Mouse (Mus musculus): Measurements from ENCODE around the gene Arr3. TPM values are rescaled to one million over a fixed set of nuclear protein-coding genes. Genes with fewer than 3 reads are reported as not detected.

Arr3 gene
- total RNA-seq (2014; rRNA removed) (not detected in 2 replicates), polyA plus RNA-seq (2015; fragmentation: Nextera tagmentation; extraction: Ambion mirVana) (0.19 TPM in 1 of 2 replicates, not detected in the other)

GRCm38 (mm10) chrX:100605314-100605713 is at the start of gene Arr3:
TSS of gene Arr3 (plus strand) at chrX:100605497.
- H3K9me3 ChIP-seq (ENCODE audit: low read length), result no peaks in the 10 kb centered on the region
- no peak within 1 kb of the TSS for H3K4me3 ChIP-seq (ENCODE audit: low read length)
- no peak within 1 kb of the TSS for H3K27ac ChIP-seq
- H3K4me2 ChIP-seq (ENCODE audit: low read depth, low read length), result no peak within 1 kb of the TSS
- no peak for TF ChIP-seq CTCF (IDR thresholded peaks at IDR 0.05; ENCODE audit: low read depth)
- H3K9ac ChIP-seq (replicated peaks; ENCODE audit: low read length), result no peak within 1 kb of the TSS
- 65% methylated on average over 1 of the region's 1 CpGs for WGBS
- H3K36me3 ChIP-seq (ENCODE audit: insufficient read depth, low read length), result no peaks in the 10 kb centered on the region
- no peak for DNase-seq (ENCODE audit: low spot score)
- ATAC-seq, result no peak
- no peaks in the 10 kb centered on the region for H3K4me1 ChIP-seq (ENCODE audit: insufficient read depth, low read length)
- no peaks in the 10 kb centered on the region for H3K27me3 ChIP-seq (ENCODE audit: insufficient read depth, low read length)

DNA sequence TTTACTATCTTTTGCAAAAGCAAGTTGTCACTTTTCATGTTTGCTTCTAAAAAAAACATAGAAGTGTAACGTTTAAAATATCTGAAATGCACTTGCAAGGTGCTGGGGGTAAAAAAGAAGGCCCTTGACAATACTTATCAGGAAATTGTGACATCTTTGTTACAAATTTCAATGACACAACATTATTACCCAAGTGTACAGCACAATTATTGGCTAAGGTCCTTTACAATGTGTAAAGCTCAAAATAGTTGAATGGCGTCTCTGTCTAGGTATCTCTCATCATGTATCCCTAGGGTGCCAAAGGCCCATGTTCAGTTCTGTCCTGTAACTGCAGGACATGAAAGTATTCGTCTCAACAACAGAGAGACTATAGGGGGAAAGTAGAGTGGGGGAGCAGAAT is 49.3 kb upstream of the Arr3 start:
- Histone ChIP-seq H3K9ac (replicated peaks; ENCODE audit: low read length) (no peak overlapping the region), H3K36me3 (ENCODE audit: insufficient read depth, low read length) (no peaks in the 10 kb centered on the region), H3K9me3 (ENCODE audit: low read length) (no peaks in the 10 kb centered on the region), H3K4me2 (ENCODE audit: low read depth, low read length) (no peak overlapping the region), H3K4me1 (ENCODE audit: insufficient read depth, low read length) (no peaks in the 10 kb centered on the region), H3K4me3 (ENCODE audit: low read length) (no peak overlapping the region), H3K27me3 (ENCODE audit: insufficient read depth, low read length) (no peaks in the 10 kb centered on the region), H3K27ac (no peak overlapping the region)
- 81% methylated on average over 3 of the region's 3 CpGs for WGBS
- DNase-seq (ENCODE audit: low spot score), result no peak
- TF ChIP-seq CTCF (IDR thresholded peaks at IDR 0.05; ENCODE audit: low read depth), result no peak
- ATAC-seq, result no peak

- no peaks in the 10 kb centered on the region for H3K4me1 ChIP-seq (ENCODE audit: insufficient read depth, low read length)
- DNase-seq (ENCODE audit: low spot score) (no peak), ATAC-seq (no peak)
- H3K4me2 ChIP-seq (ENCODE audit: low read depth, low read length), result no peak overlapping the region
- H3K27me3 ChIP-seq (ENCODE audit: insufficient read depth, low read length), result no peaks in the 10 kb centered on the region
- no peaks in the 10 kb centered on the region for H3K36me3 ChIP-seq (ENCODE audit: insufficient read depth, low read length)
- no peaks in the 10 kb centered on the region for H3K9me3 ChIP-seq (ENCODE audit: low read length)
- H3K27ac ChIP-seq, result no peak overlapping the region
- no peak overlapping the region for H3K9ac ChIP-seq (replicated peaks; ENCODE audit: low read length)
- H3K4me3 ChIP-seq (ENCODE audit: low read length), result no peak overlapping the region
- 82% methylated on average over 3 of the region's 3 CpGs for WGBS
- no peak for TF ChIP-seq CTCF (IDR thresholded peaks at IDR 0.05; ENCODE audit: low read depth)
Observed at GRCm38 (mm10) chrX:100565696-100566095, 39.6 kb upstream of the Arr3 start.

DNA sequence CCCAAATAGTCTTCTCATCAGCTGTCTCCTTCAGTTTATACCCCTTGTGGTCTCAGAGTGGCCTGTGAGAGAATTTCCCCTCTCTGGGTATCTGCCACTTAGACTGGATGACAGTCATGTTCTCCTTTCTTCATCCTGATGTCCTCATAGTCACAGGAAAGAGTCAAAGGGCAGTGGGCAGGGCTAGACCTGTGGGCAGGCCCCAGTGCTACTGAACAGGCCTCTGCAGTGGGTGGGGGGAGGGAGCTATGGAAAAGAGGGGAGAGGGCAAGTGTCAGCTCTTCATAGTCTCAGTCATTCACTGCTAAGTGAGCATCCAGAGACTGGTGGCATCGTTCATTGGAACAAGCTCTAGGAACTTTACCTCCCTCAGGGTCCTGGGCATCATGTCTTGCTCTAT is 33.3 kb upstream of the Arr3 start, which contains the start of gene Awat1:
TSS of gene Awat1 (plus strand) at position 301 of the 400 bp plus-strand sequence.
- TF ChIP-seq CTCF (IDR thresholded peaks at IDR 0.05; ENCODE audit: low read depth), result no peak
- H3K9me3 ChIP-seq (ENCODE audit: low read length), result no peaks in the 10 kb centered on the region
- H3K4me1 ChIP-seq (ENCODE audit: insufficient read depth, low read length), result no peaks in the 10 kb centered on the region
- no peaks in the 10 kb centered on the region; the same call in 1 of the 2 replicates for H3K27me3 ChIP-seq (ENCODE audit: insufficient read depth, low read length)
- WGBS, result 59% methylated on average over 1 of the region's 1 CpGs
- no peak within 1 kb of the TSS for H3K9ac ChIP-seq (replicated peaks; ENCODE audit: low read length)
- H3K4me2 ChIP-seq (ENCODE audit: low read depth, low read length), result no peak within 1 kb of the TSS
- H3K27ac ChIP-seq, result no peak within 1 kb of the TSS
- no peaks in the 10 kb centered on the region for H3K36me3 ChIP-seq (ENCODE audit: insufficient read depth, low read length)
- no peak within 1 kb of the TSS for H3K4me3 ChIP-seq (ENCODE audit: low read length)
- DNase-seq (ENCODE audit: low spot score) (no peak), ATAC-seq (no peak)

DNA sequence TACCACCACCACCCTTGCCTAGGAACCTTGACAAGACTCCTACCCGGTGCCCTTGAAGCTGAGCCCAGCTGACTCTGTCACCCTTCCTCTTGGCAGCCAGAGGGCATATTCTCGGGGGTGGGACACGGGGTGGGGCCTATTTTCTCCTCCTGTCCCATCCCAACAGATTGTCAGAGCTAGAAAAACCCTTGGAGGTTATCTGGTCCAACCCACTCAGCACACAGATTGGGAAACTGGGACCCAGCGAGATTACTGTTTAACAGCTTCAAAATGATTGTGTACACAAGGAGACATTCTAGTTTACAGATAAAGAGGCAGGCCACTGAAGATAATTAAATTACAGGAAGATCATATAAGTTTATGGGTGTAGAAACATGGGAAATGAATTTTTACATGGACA is 10.5 kb upstream of the Arr3 start, which contains the start of gene P2ry4:
TSS of gene P2ry4 (minus strand) at position 79 of the 400 bp plus-strand sequence.
- no peaks in the 10 kb centered on the region for H3K36me3 ChIP-seq (ENCODE audit: insufficient read depth, low read length)
- H3K27me3 ChIP-seq (ENCODE audit: insufficient read depth, low read length), result no peaks in the 10 kb centered on the region
- no peaks in the 10 kb centered on the region for H3K4me1 ChIP-seq (ENCODE audit: insufficient read depth, low read length)
- H3K4me2 ChIP-seq (ENCODE audit: low read depth, low read length), result no peak within 1 kb of the TSS
- H3K9me3 ChIP-seq (ENCODE audit: low read length), result no peaks in the 10 kb centered on the region
- ATAC-seq, result no peak
- H3K4me3 ChIP-seq (ENCODE audit: low read length), result no peak within 1 kb of the TSS
- DNase-seq (ENCODE audit: low spot score), result no peak
- H3K27ac ChIP-seq, result no peak within 1 kb of the TSS
- WGBS, result 67% methylated on average over 4 of the region's 4 CpGs
- H3K9ac ChIP-seq (replicated peaks; ENCODE audit: low read length), result no peak within 1 kb of the TSS
- no peak for TF ChIP-seq CTCF (IDR thresholded peaks at IDR 0.05; ENCODE audit: low read depth)

DNA sequence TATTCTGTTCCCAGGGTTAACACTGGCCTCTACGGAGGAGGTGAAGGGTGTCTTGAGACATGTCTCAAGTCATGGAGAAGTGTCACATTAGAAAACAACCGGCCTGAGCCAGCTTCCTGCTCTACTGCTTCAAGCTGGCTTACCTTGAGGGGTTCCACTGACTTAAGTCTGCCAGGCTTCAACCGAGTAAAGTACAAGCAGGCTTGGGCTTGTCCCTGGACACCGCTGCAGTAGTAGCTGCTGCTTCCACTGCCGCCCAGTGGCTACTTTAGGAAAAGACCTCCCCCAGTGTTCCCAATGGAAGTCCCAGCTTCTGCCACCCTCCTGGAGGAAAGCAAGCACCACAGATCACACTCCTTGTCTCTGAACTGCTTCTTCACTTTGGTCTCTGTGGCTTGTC is 7.9 kb upstream of the Arr3 start:
- Histone ChIP-seq H3K27me3 (ENCODE audit: insufficient read depth, low read length) (no peaks in the 10 kb centered on the region), H3K4me1 (ENCODE audit: insufficient read depth, low read length) (no peaks in the 10 kb centered on the region), H3K4me3 (ENCODE audit: low read length) (no peak overlapping the region), H3K4me2 (ENCODE audit: low read depth, low read length) (no peak overlapping the region), H3K27ac (no peak overlapping the region), H3K9ac (replicated peaks; ENCODE audit: low read length) (no peak overlapping the region), H3K9me3 (ENCODE audit: low read length) (no peaks in the 10 kb centered on the region), H3K36me3 (ENCODE audit: insufficient read depth, low read length) (no peaks in the 10 kb centered on the region)
- peak; percentile 61 for TF ChIP-seq CTCF (IDR thresholded peaks at IDR 0.05; ENCODE audit: low read depth)
- 28% methylated on average over 5 of the region's 5 CpGs for WGBS
- ATAC-seq, result 0 out of 2 replicates have a peak, but pooled peaks have one; percentile 38
- peak; percentile 61 for DNase-seq (ENCODE audit: low spot score)

DNA sequence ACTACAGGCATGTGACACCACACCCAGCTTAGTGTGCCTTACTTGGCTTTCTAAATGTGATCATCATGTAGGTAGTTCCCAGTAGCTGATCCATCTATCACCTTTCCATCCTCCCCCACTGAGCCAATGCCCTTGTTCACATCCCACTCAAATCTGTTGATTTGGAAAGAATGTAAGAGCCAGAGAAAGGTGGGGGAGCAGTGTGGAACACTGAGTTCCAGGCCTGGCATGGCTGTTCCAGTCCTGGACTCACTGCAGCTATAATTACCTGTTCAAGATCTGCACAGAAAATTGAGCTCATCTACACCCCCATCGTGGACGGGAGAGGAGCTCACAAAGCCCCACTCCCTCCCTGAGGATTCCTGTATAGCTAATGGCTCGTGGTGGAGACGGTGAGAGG is 5.5 kb upstream of the Arr3 start:
- no peak overlapping the region for H3K9ac ChIP-seq (replicated peaks; ENCODE audit: low read length)
- H3K9me3 ChIP-seq (ENCODE audit: low read length), result no peaks in the 10 kb centered on the region
- ATAC-seq (no peak), DNase-seq (ENCODE audit: low spot score) (no peak)
- no peak overlapping the region for H3K4me3 ChIP-seq (ENCODE audit: low read length)
- 67% methylated on average over 4 of the region's 4 CpGs for WGBS
- TF ChIP-seq CTCF (IDR thresholded peaks at IDR 0.05; ENCODE audit: low read depth), result no peak
- H3K4me2 ChIP-seq (ENCODE audit: low read depth, low read length), result no peak overlapping the region
- H3K27ac ChIP-seq, result no peak overlapping the region
- no peaks in the 10 kb centered on the region for H3K4me1 ChIP-seq (ENCODE audit: insufficient read depth, low read length)
- no peaks in the 10 kb centered on the region for H3K36me3 ChIP-seq (ENCODE audit: insufficient read depth, low read length)
- H3K27me3 ChIP-seq (ENCODE audit: insufficient read depth, low read length), result no peaks in the 10 kb centered on the region

All from hindbrain, postnatal 0 days (tissue).